Mouse (Mus musculus) spleen, adult 2 months (tissue): ENCODE results near the gene Sycp2l.

Experiments used
- CTCF ChIP-seq: fragments of 200-500 bp; IDR thresholded peaks from 2 replicates; pipeline ENCODE4 v1.5.1; 2011; ENCODE audit warnings: mild to moderate bottlenecking, inconsistent platforms; ENCODE audit not compliant: insufficient read depth, insufficient read length, insufficient replicate concordance; ENCODE audit errors: extremely low read depth
- POLR2A ChIP-seq: fragments of 200-500 bp; IDR thresholded peaks from 2 replicates; pipeline ENCODE4 v1.6.1; 2011; ENCODE audit warnings: low read depth, low read length, inconsistent platforms

DNA sequence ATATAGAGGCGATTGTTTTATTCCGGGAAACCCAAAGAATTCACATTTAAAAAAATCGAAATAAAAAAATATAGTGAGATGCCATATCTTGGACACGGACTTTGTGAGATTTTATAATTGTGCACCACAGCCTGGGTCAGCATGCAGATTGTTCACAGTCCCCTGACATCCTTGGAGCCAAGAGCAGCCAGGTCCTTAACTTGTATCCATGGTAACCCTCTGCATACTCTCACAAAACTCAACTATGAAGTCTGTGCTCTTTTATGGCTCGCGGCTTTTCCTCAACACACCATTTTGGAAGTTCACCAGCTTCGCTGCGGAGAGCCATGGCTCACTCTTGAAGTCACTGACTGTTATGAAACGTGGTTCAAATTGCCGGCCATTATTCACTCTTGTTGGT lies 19.9 kb upstream of the Sycp2l start:
- TF ChIP-seq CTCF (no peak), POLR2A (no peak)
